Mouse (Mus musculus) midbrain, postnatal 0 days (tissue): ENCODE data around the gene Fndc8. TPM values are rescaled to one million over a fixed set of nuclear protein-coding genes. Genes with fewer than 3 reads are reported as not detected.
A peak's percentile ranks its signal among the peaks of the same experiment; 100 is the strongest.

Experiments
- ATAC-seq: fragments of 200-750 bp; cut with Nextera tagmentation; 2 replicates; pipeline ENCODE4 v1.8.0; 2017; ENCODE audit warnings: moderate number of reproducible peaks, mild to moderate bottlenecking, moderate TSS enrichment, moderate library complexity; ENCODE audit not compliant: low FRiP score
- DNase-seq: peaks from one replicate; pipeline ENCODE4 v3.0.0-alpha.2; 2015; ENCODE audit warnings: low spot score
- H3K27ac ChIP-seq: fragments of 300-500 bp; sonication (generic); 2 replicates; pipeline ENCODE4 v1.5.1; 2014; ENCODE audit warnings: low read depth, mild to moderate bottlenecking, low read length, mixed read lengths
- H3K27me3 ChIP-seq: fragments of 300-500 bp; sonication (generic); 2 replicates; pipeline ENCODE4 v1.6.1; 2014; ENCODE audit warnings: low read length, control low read depth, mixed read lengths; ENCODE audit not compliant: insufficient read depth
- H3K36me3 ChIP-seq: fragments of 300-500 bp; sonication (generic); 2 replicates; pipeline ENCODE4 v1.6.1; 2014; ENCODE audit warnings: low read length, control low read depth, mixed read lengths; ENCODE audit not compliant: insufficient read depth
- H3K4me1 ChIP-seq: fragments of 300-500 bp; sonication (generic); 2 replicates; pipeline ENCODE4 v1.6.1; 2014; ENCODE audit warnings: mild to moderate bottlenecking, control low read depth, antibody characterized with exemption, low read length, mixed read lengths; ENCODE audit not compliant: insufficient read depth
- H3K4me2 ChIP-seq: fragments of 300-500 bp; sonication (generic); 2 replicates; pipeline ENCODE4 v1.6.1; 2014; ENCODE audit warnings: low read depth, mild to moderate bottlenecking, low read length, mixed read lengths; ENCODE audit not compliant: poor library complexity, severe bottlenecking
- H3K4me3 ChIP-seq: fragments of 300-500 bp; sonication (generic); 2 replicates; pipeline ENCODE4 v1.5.1; 2014; ENCODE audit warnings: low read depth, mild to moderate bottlenecking, low read length, moderate library complexity
- H3K9ac ChIP-seq: fragments of 300-500 bp; sonication (generic); replicated peaks from 2 replicates; pipeline ENCODE4 v1.6.1; 2014; ENCODE audit warnings: mild to moderate bottlenecking, low read length, moderate library complexity, mixed read lengths; ENCODE audit not compliant: poor library complexity, severe bottlenecking
- H3K9me3 ChIP-seq: fragments of 300-500 bp; sonication (generic); 2 replicates; pipeline ENCODE4 v1.6.1; 2016; ENCODE audit warnings: low read length, control low read depth
- CTCF ChIP-seq: IDR thresholded peaks from 2 replicates; pipeline ENCODE4 v1.5.1; 2016; ENCODE audit warnings: antibody characterized with exemption, mild to moderate bottlenecking
- WGBS: fragments of 180-500 bp; shearing (Covaris S2); extraction: QIAGEN DNeasy Blood & Tissue Kit; methylation state at CpG from one replicate; pipeline ENCODE4 v1.1.7; 2014; 5-methylcytosine and 5-hydroxymethylcytosine counted together
- polyA plus RNA-seq: library from polyadenylated mRNA; unstranded; fragments of >200 nt; fragmentation: Nextera tagmentation; extraction: Ambion mirVana; gene quantifications from 2 replicates; pipeline ENCODE4 v1.2.1, GENCODE M21; 2015
- total RNA-seq: library from RNA; depleted of rRNA; stranded (reverse); fragments of >200 nt; gene quantifications from 2 replicates; pipeline ENCODE4 v1.2.3, GENCODE M21; 2014

Fndc8 gene
- total and polyA plus RNA-seq, 2 experiments from 2014 or later: 0.27 TPM; not detected in 1

DNA sequence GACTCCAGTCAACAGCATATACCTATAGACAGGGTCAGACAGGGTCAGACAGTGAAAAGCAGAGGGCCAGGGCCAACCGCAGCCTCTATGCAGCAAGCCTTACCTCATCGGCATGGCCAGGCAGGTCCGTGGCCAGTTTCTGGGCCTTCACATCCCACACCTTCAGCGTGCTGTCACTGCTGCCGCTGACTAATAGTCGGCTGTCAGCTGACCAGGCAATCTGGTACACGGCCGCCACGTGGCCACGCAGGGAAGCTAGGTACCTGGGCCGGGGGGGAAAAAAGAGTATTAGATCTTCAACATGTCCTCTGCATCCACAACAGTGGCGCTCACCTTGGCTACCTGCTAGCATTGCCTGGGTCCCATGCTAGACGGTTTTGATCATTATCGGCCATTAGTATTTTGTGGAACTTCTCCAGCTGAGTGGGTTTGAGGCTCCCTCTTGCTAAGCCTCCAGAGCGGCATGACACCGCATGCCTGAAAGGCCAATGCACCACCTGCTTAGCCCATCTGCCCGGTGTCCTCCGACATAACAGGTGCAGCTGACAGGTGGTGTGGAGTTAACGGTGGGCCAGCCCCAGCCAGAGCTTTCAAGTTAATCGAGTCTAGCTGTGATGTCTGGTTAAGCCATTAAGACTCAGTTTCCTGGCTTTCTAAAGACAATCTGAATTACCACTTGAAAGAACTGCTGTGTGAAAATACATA lies 9.8 kb downstream of the Fndc8 start:
- no peak overlapping the region for H3K27ac ChIP-seq
- H3K4me3 ChIP-seq: no peak overlapping the region
- H3K36me3 ChIP-seq: peaks cover 68% of the 10 kb centered on the region
- H3K4me2 ChIP-seq: no peak overlapping the region
- 94% methylated on average over 20 of the region's 20 CpGs for WGBS
- H3K9me3 ChIP-seq: no peaks in the 10 kb centered on the region
- H3K4me1 ChIP-seq: no peaks in the 10 kb centered on the region
- no peak for ATAC-seq
- TF ChIP-seq CTCF: no peak
- no peaks in the 10 kb centered on the region for H3K27me3 ChIP-seq
- no peak overlapping the region for H3K9ac ChIP-seq
- DNase-seq: no peak

DNA sequence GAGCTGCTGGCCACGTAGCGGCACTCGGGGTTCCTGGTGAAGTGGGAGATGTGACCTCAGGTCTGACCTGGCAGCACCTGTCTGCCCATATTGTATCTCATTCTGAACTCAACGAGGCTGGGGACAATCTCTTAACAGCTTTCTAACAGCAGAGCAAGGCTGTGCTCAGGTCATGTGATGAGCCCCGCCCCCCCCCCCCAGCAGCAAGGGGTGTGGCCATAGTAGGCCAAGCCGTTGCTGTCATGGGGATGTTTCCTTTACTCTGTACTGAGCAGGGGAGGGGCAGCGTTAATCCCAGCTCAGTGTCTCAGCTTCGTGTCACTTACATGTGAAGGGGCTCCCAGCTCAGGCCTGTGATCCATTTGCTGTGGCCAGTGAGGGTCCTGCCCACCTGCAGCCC lies 13.0 kb downstream of the Fndc8 start:
- Histone ChIP-seq H3K4me3 (no peak overlapping the region), H3K36me3 (peaks cover 53% of the 10 kb centered on the region), H3K4me2 (no peak overlapping the region), H3K27ac (no peak overlapping the region), H3K9me3 (no peaks in the 10 kb centered on the region), H3K27me3 (no peaks in the 10 kb centered on the region), H3K9ac (no peak overlapping the region), H3K4me1 (0 out of 2 replicates have a peak, but pooled peaks cover 6% of the 10 kb centered on the region)
- WGBS: 75% methylated on average over 7 of the region's 8 CpGs
- no peak for TF ChIP-seq CTCF
- ATAC-seq: no peak
- no peak for DNase-seq

DNA sequence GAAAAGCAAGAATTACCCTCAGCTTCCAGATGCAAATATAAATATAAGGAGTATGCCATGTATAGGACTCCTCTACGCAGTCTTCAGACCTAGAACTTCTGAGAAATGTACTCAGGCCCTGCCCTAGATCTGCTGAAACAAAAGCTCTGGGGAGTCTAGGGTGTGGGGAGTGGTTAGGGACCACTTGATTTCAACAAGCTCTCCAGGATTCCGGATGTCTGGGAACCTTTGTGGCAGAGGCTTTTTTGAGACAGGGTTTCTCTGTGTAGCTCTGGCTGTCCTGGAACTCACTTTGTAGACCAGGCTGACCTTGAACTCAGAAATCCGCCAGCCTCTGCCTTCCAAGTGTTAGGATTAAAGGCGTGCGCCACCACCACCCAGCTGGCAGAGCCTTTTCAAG lies 13.9 kb downstream of the Fndc8 start:
- no peak for DNase-seq
- Histone ChIP-seq H3K4me1 (0 out of 2 replicates have a peak, but pooled peaks cover 6% of the 10 kb centered on the region), H3K36me3 (peaks cover 45% of the 10 kb centered on the region), H3K27me3 (no peaks in the 10 kb centered on the region), H3K4me2 (no peak overlapping the region), H3K9ac (no peak overlapping the region), H3K27ac (no peak overlapping the region), H3K4me3 (no peak overlapping the region), H3K9me3 (no peaks in the 10 kb centered on the region)
- no peak for ATAC-seq
- TF ChIP-seq CTCF: no peak
- 88% methylated on average over 5 of the region's 5 CpGs for WGBS

DNA sequence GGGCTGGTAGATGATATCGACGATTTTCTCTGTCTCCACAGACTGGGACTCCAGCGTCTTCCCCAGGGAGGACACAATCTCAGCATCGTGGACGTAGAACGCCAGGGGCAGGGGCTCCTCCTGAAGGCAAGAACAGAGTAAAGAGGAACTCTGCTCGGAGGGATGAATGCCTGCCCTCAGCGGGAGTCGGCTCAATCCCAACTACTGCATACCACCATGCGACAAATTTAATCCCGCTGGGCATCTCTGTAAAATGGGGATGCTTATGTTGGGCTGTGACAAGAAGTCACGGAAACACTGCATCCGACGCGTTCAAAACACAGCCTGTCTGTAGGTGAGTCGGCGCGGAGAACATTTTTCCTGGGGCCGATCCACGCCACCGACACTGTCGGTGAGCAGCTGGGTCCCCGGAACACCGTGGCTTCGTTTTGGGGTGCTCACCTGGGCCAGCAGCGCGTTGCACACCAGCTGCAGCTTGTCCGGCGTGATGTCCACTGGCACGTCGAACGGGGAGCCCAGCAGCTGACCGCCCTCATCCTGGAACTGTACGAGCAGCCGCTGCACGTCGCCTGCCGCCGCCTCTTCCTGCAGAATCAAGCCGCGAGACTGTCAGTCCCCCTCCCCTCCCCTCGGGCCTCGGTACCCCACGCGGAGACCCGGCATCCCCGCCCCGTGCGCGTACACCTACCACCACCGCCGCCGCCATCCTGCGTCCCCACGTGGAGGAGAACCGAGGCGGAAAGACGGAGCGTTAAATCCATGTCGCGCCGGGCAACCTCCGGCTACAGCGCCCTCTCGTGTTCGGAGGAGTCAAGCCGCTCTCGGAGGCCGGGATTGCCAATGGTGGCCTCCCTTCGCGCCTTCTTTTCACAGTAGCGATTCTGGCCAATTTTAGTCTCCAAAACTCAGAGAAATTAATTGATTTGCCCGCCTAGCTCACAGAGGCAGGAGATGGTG lies 16.0 kb downstream of the Fndc8 start, which contains the start of gene Nle1:
TSS of gene Nle1 (minus strand) at position 761 of the 957 bp plus-strand sequence.
- Histone ChIP-seq H3K4me1 (0 out of 2 replicates have a peak, but pooled peaks cover 6% of the 10 kb centered on the region), H3K36me3 (peaks cover 31% of the 10 kb centered on the region), H3K9ac (peak within 1 kb of the TSS; percentile 64), H3K4me2 (peak within 1 kb of the TSS; percentile 78), H3K4me3 (peak within 1 kb of the TSS; percentile 80), H3K27ac (peak within 1 kb of the TSS; percentile 21), H3K27me3 (0 out of 2 replicates have a peak, but pooled peaks cover 1% of the 10 kb centered on the region), H3K9me3 (no peaks in the 10 kb centered on the region)
- ATAC-seq (peak; percentile 87), DNase-seq (peak; percentile 94)
- 2% methylated on average over 68 of the region's 73 CpGs for WGBS
- peak; percentile 98 for TF ChIP-seq CTCF

DNA sequence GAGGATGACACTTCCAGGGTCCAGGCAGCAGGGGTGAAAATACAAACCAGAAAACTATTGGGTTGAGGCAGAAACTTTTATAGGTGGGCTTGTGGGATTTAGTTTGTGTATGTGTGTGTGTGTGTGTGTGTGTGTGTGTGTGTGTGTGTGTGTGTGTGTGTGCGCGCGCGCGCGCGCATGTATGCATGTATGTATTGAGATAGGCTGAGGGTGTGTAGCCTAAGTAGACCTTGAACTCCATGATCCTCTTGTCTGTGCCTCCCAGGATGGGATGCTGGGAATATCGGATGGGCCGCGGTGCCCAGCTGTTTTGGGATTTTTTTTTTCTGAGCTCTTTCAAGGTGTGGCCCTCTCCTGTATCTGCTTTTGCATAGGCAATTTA lies 16.7 kb downstream of the Fndc8 start:
- Histone ChIP-seq H3K36me3 (peaks cover 25% of the 10 kb centered on the region), H3K4me3 (peak overlapping the region; percentile 80; the same call in 1 of the 2 replicates), H3K27ac (no peak overlapping the region), H3K9ac (0 out of 2 replicates have a peak overlapping the region, but pooled peaks have one; percentile 64), H3K4me2 (peak overlapping the region; percentile 78; the same call in 1 of the 2 replicates), H3K4me1 (0 out of 2 replicates have a peak, but pooled peaks cover 6% of the 10 kb centered on the region), H3K27me3 (0 out of 2 replicates have a peak, but pooled peaks cover 5% of the 10 kb centered on the region), H3K9me3 (no peaks in the 10 kb centered on the region)
- no peak for ATAC-seq
- DNase-seq: no peak
- 77% methylated on average over 4 of the region's 10 CpGs for WGBS
- TF ChIP-seq CTCF: no peak
